Mouse (Mus musculus) spleen, adult 2 months (tissue): ENCODE measurements at regions not wholly inside any gene's neighbourhood (a gene's known extent, or its start where the extent isn't known, plus 50 kb on each side); places are given as distances from the start of the nearest gene placed in this dataset.

ENCODE experiments used
- CTCF ChIP-seq: fragments of 200-500 bp; IDR thresholded peaks from 2 replicates; pipeline ENCODE4 v1.5.1; 2011; ENCODE audit warnings: mild to moderate bottlenecking, inconsistent platforms; ENCODE audit not compliant: insufficient read depth, insufficient read length, insufficient replicate concordance; ENCODE audit errors: extremely low read depth
- POLR2A ChIP-seq: fragments of 200-500 bp; IDR thresholded peaks from 2 replicates; pipeline ENCODE4 v1.6.1; 2011; ENCODE audit warnings: low read depth, low read length, inconsistent platforms

DNA sequence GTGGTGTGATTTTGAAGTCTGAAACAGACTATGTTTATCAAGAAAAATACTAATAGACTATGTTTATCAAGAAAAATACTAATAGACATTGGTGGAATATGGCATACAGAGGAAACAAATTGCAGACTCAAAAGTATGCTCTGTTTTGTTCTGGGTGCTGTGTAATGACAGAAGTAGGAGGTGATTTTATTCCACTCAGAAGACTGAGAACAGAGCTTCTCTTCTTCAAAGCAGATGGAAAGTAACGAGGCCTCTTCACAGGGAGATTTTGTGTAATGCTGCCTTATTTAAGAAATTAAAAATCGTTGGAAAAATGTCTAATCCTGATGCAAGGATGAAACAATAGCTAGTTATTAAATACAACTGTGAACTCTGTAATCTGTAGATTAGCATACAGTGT lies 691.7 kb downstream of the 5730522E02Rik start:
- TF ChIP-seq POLR2A (no peak), CTCF (no peak)
